Mouse (Mus musculus) E14TG2a.4 (cell line): ENCODE data around the gene Rcsd1.

Source experiments
- CTCF ChIP-seq: conservative IDR thresholded peaks from 2 replicates; pipeline ENCODE4 v1.5.1; 2014; ENCODE audit warnings: low read length
- POU5F1 ChIP-seq: IDR thresholded peaks from 2 replicates; pipeline ENCODE4 v1.6.1; 2014; ENCODE audit warnings: low read length, borderline replicate concordance

- TF ChIP-seq POU5F1 (no peak), CTCF (no peak)
Measured at GRCm38 (mm10) chr1:165689845-165690244, 19.7 kb downstream of the Rcsd1 start.
